Mouse (Mus musculus) lung, postnatal 0 days (tissue): ENCODE results near the gene Tbrg4. TPM values are rescaled to one million over a fixed set of nuclear protein-coding genes. Genes with fewer than 3 reads are reported as not detected.

Experiments
- ATAC-seq: fragments of 200-750 bp; cut with Nextera tagmentation; 2 replicates; pipeline ENCODE4 v1.8.0; 2017; ENCODE audit warnings: moderate library complexity
- DNase-seq: peaks from one replicate; pipeline ENCODE4 v3.0.0-alpha.2; 2016; ENCODE audit warnings: low spot score
- H3K27ac ChIP-seq: fragments of 300-500 bp; sonication (generic); 2 replicates; pipeline ENCODE4 v1.5.1; 2014; ENCODE audit warnings: antibody characterized with exemption, mild to moderate bottlenecking, low read length, mixed read lengths
- H3K27me3 ChIP-seq: fragments of 300-500 bp; sonication (generic); replicated peaks from 2 replicates; pipeline ENCODE4 v1.6.1; 2014; ENCODE audit warnings: low read length, mixed read lengths; ENCODE audit not compliant: insufficient read depth
- H3K36me3 ChIP-seq: fragments of 300-500 bp; sonication (generic); 2 replicates; pipeline ENCODE4 v1.6.1; 2014; ENCODE audit warnings: low read length, mixed read lengths; ENCODE audit not compliant: insufficient read depth
- H3K4me1 ChIP-seq: fragments of 300-500 bp; sonication (generic); 2 replicates; pipeline ENCODE4 v1.6.1; 2014; ENCODE audit warnings: antibody characterized with exemption, low read depth, low read length, mixed read lengths; ENCODE audit not compliant: insufficient read depth
- H3K4me2 ChIP-seq: fragments of 300-500 bp; sonication (generic); replicated peaks from 2 replicates; pipeline ENCODE4 v1.6.1; 2014; ENCODE audit warnings: low read depth, mild to moderate bottlenecking, low read length, moderate library complexity, mixed read lengths
- H3K4me3 ChIP-seq: fragments of 300-500 bp; sonication (generic); 2 replicates; pipeline ENCODE4 v1.5.1; 2014; ENCODE audit warnings: low read depth, low read length
- H3K9ac ChIP-seq: fragments of 300-500 bp; sonication (generic); replicated peaks from 2 replicates; pipeline ENCODE4 v1.6.1; 2014; ENCODE audit warnings: low read depth, mild to moderate bottlenecking
- H3K9me3 ChIP-seq: fragments of 300-500 bp; sonication (generic); 2 replicates; pipeline ENCODE4 v1.6.1; 2016; ENCODE audit warnings: low read length, mixed read lengths
- CTCF ChIP-seq: IDR thresholded peaks from 2 replicates; pipeline ENCODE4 v1.5.1; 2016; ENCODE audit warnings: antibody characterized with exemption, mild to moderate bottlenecking
- EP300 ChIP-seq: IDR thresholded peaks from 2 replicates; pipeline ENCODE4 v1.6.1; 2016; ENCODE audit warnings: antibody characterized with exemption, mild to moderate bottlenecking, control low read depth
- WGBS: fragments of 180-500 bp; shearing (Covaris S2); extraction: QIAGEN DNeasy Blood & Tissue Kit; methylation state at CpG from one replicate; pipeline ENCODE4 v1.1.7; 2014; 5-methylcytosine and 5-hydroxymethylcytosine counted together
- polyA plus RNA-seq: library from polyadenylated mRNA; unstranded; fragments of >200 nt; fragmentation: Nextera tagmentation; extraction: Ambion mirVana; gene quantifications from 2 replicates; pipeline ENCODE4 v1.2.1, GENCODE M21; 2015

The Tbrg4 gene
- polyA plus RNA-seq, 1 experiment from 2014 or later = 10.9 TPM

DNA sequence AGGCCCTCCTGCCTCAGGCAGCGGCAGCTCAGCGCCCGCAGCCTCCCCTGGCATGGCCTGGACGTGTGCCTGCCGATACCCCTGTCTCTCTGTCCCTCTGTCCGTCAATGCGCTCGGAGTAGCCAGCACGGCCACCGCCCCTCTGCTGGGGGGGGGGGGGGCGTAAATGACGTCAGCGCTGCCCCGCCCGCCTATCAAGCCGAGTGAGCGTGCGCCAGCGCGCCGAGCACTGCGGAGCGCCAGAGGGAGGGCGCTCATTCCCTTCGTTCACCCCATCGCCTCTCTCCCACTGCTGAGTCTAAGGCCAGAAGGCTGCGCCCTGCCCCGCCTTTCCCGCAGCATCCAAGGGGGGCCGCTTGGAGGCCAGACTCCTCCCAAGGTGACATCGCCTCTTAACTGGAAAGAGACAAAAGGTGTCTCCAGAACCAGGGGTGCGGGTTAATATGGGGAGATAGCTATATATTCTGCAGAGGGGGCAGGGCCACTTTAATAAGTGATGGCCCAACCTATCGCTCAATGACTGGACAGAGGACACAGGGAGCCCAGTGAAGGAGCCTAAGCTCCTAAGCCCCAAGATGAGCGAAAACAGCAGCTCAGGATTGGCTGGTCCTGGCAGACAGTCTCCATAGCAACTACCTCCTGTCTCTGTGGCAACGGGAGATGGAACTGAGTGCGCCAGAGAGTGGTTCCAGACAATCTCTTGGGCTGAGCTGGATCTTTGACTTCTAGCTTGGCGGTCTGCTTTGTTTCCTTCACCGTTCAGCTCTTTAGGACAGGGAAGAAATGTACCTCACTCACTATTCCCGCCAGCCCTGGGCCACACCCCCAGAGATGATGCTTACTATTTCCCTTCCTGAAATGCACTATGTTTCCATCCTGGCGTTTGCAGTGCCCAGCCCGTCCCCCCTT, 20.1 kb downstream of the Tbrg4 start, which contains the start of gene Nacad:
Gene Nacad, minus strand, starts transcription at position 563 of the 909 bp plus-strand sequence.
- H3K27ac ChIP-seq = no peak within 1 kb of the TSS
- peaks cover 4% of the 10 kb centered on the region; the same call in 1 of the 2 replicates for H3K27me3 ChIP-seq
- H3K36me3 ChIP-seq = peaks cover 2% of the 10 kb centered on the region; the same call in 1 of the 2 replicates
- no peaks in the 10 kb centered on the region for H3K9me3 ChIP-seq
- peak; percentile 57 for ATAC-seq
- no peak within 1 kb of the TSS for H3K9ac ChIP-seq
- H3K4me1 ChIP-seq = peaks cover 11% of the 10 kb centered on the region; the same call in 1 of the 2 replicates
- peak; percentile 60 for DNase-seq
- peak within 1 kb of the TSS; percentile 19 for H3K4me3 ChIP-seq
- H3K4me2 ChIP-seq = peak within 1 kb of the TSS; percentile 59
- 4% methylated on average over 34 of the region's 41 CpGs for WGBS
- TF ChIP-seq CTCF (no peak; the same call in 1 of the 2 replicates), EP300 (no peak)

GRCm38 (mm10) chr11:6605021-6605481, 20.8 kb downstream of the Tbrg4 start:
- ATAC-seq (no peak; the same call in 1 of the 2 replicates), DNase-seq (no peak)
- peak; percentile 43 for TF ChIP-seq CTCF
- no peak for TF ChIP-seq EP300
- no peak overlapping the region for H3K9ac ChIP-seq
- peak overlapping the region; percentile 59 for H3K4me2 ChIP-seq
- WGBS = 10% methylated on average over 13 of the region's 13 CpGs
- peaks cover 11% of the 10 kb centered on the region; the same call in 1 of the 2 replicates for H3K4me1 ChIP-seq
- peak overlapping the region; percentile 19 for H3K4me3 ChIP-seq
- H3K9me3 ChIP-seq = no peaks in the 10 kb centered on the region
- no peak overlapping the region for H3K27ac ChIP-seq
- H3K27me3 ChIP-seq = peaks cover 4% of the 10 kb centered on the region; the same call in 1 of the 2 replicates
- H3K36me3 ChIP-seq = no peaks in the 10 kb centered on the region

GRCm38 (mm10) chr11:6604604-6604936, 21.3 kb downstream of the Tbrg4 start:
- no peak overlapping the region for H3K27ac ChIP-seq
- no peak overlapping the region for H3K4me3 ChIP-seq
- H3K4me2 ChIP-seq = no peak overlapping the region
- H3K27me3 ChIP-seq = peaks cover 4% of the 10 kb centered on the region; the same call in 1 of the 2 replicates
- H3K4me1 ChIP-seq = peaks cover 11% of the 10 kb centered on the region; the same call in 1 of the 2 replicates
- H3K9me3 ChIP-seq = no peaks in the 10 kb centered on the region
- ATAC-seq (no peak), DNase-seq (no peak)
- H3K9ac ChIP-seq = no peak overlapping the region
- no peak for TF ChIP-seq CTCF
- H3K36me3 ChIP-seq = no peaks in the 10 kb centered on the region

GRCm38 (mm10) chr11:6603887-6604603, 21.8 kb downstream of the Tbrg4 start:
- H3K27me3 ChIP-seq = peaks cover 4% of the 10 kb centered on the region; the same call in 1 of the 2 replicates
- peak; percentile 78 for ATAC-seq
- H3K4me1 ChIP-seq = peaks cover 11% of the 10 kb centered on the region; the same call in 1 of the 2 replicates
- no peak overlapping the region for H3K9ac ChIP-seq
- DNase-seq = peak; percentile 83
- H3K27ac ChIP-seq = no peak overlapping the region
- H3K36me3 ChIP-seq = no peaks in the 10 kb centered on the region
- no peak overlapping the region for H3K4me3 ChIP-seq
- TF ChIP-seq CTCF = no peak
- TF ChIP-seq EP300 = 0 out of 2 replicates have a peak, but pooled peaks have one; percentile 21
- H3K9me3 ChIP-seq = no peaks in the 10 kb centered on the region
- peak overlapping the region; percentile 42; the same call in 1 of the 2 replicates for H3K4me2 ChIP-seq
- WGBS = 16% methylated on average over 12 of the region's 12 CpGs

DNA sequence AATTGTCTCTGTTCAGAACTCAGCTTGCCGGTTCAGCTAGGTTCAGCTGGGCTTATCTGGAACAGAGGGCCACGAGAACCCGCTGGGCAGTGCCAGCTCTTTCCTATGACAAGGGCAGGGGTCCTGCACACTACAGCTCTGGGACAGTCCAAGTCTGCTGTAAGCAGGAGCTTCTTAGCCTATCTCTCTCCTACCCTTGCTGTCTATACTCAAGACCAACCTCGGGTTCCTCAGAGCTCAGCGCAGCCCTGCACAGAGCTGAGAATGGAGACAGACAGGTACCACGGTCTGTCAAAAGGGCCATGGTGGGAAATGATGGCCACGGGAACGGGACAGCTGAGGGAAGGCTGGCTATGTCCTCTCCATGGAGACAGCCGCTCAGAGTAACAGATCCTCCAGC, 22.6 kb downstream of the Tbrg4 start:
- Histone ChIP-seq H3K4me1 (peaks cover 11% of the 10 kb centered on the region; the same call in 1 of the 2 replicates), H3K4me2 (no peak overlapping the region), H3K27me3 (peaks cover 4% of the 10 kb centered on the region; the same call in 1 of the 2 replicates), H3K27ac (no peak overlapping the region), H3K9me3 (no peaks in the 10 kb centered on the region), H3K9ac (no peak overlapping the region), H3K36me3 (no peaks in the 10 kb centered on the region), H3K4me3 (no peak overlapping the region)
- no peak for TF ChIP-seq EP300
- 68% methylated on average over 9 of the region's 9 CpGs for WGBS
- no peak for DNase-seq
- no peak for ATAC-seq

GRCm38 (mm10) chr11:6602662-6603061, 23.2 kb downstream of the Tbrg4 start:
- TF ChIP-seq EP300 (no peak), CTCF (no peak)
- H3K9ac ChIP-seq = no peak overlapping the region
- no peaks in the 10 kb centered on the region for H3K36me3 ChIP-seq
- WGBS = 68% methylated on average over 7 of the region's 9 CpGs
- peaks cover 11% of the 10 kb centered on the region; the same call in 1 of the 2 replicates for H3K4me1 ChIP-seq
- DNase-seq = no peak
- peaks cover 4% of the 10 kb centered on the region; the same call in 1 of the 2 replicates for H3K27me3 ChIP-seq
- no peaks in the 10 kb centered on the region for H3K9me3 ChIP-seq
- H3K4me3 ChIP-seq = no peak overlapping the region
- no peak overlapping the region for H3K27ac ChIP-seq
- no peak for ATAC-seq
- no peak overlapping the region for H3K4me2 ChIP-seq
